Mouse (Mus musculus) C2C12 (cell line): ENCODE results near the gene Inpp5b.

ENCODE experiments used
- CTCF ChIP-seq: IDR thresholded peaks from one replicate; pipeline ENCODE4 v1.5.1; 2011; ENCODE audit not compliant: control insufficient read depth, insufficient read depth, insufficient read length
- MYOG ChIP-seq: IDR thresholded peaks from one replicate; pipeline ENCODE4 v1.6.1; 2011; ENCODE audit not compliant: control insufficient read depth, insufficient read length; ENCODE audit errors: extremely low read depth

DNA sequence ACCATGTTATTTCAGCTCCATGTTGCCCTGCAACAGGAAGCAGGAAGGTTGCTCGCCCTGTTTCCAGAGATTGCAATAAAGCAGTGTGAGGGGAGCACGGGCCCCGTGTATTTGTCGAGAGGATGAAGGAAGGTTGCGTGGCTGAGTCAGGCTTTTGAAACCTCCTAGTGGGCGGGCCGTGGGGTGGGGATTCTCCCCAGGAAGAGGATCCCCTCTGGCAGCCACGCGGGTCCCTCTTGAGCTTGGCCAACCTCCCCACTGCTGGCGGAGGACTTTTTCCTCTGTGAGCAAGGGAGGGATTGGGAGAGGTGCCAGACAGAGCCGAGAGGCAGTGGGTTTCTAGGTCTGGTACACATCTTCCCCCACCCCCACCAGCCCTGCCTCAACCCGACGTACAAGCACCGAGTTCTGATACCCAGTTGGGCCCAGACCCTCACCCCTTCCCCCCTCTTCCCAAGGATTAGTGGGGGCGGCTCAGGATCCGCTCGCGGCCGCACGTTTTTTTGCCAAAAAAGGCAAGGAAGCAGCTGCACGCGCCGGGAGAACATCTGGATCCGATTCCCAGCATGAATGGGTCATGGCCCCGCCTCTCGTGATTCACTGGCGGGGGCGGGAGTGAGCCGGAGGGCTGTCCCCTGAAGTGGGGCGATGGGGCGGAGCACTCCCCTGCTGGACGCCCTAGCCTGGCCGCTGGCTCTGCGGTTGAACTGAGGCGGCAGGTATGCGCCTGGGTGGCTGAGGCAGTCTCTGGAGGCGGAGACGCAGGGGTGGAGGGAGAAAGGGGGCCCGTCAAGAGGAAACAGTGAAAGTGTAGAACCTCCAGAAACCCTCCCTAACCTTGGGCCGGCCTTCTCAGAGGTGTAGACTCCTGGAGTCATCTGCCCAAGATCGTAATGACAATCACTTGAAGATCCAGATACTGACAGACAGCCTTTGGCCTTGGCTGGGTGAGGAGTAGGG, 32.9 kb upstream of the Inpp5b start:
- TF ChIP-seq CTCF (no peak), MYOG (no peak)
